Comparison of ENCODE assay signal across 10 mouse cellular contexts in genomic region chr9:113743291-113743690, GRCm38 (mm10). TPM values are rescaled to one million over a fixed set of nuclear protein-coding genes. Genes with fewer than 3 reads are reported as not detected.
DNase-seq lines count a peak whose midpoint lies in the region; ATAC-seq and TF ChIP-seq lines count a peak whose summit lies in the region.
"Had no signal": no experiment of that assay in that cellular context is flagged by ENCODE, and none has a peak within 500 bp of the region (broad histone marks: within the 10 kb centered on the region; RNA-seq: fewer than 3 reads in every experiment).

No protein-coding gene starts in this region.

- H3K79me2 ChIP-seq in CH12.LX (replicated peaks; ENCODE audit: control insufficient read depth, extremely low read depth, insufficient read depth, poor library complexity, severe bottlenecking): peaks cover 34% of the 10 kb centered on the region

- no peaks in the 10 kb centered on the region for H3K27me3 ChIP-seq in limb, embryonic 12.5 days
- no peaks in the 10 kb centered on the region for H3K27me3 ChIP-seq in limb, embryonic 10.5 days (ENCODE audit: low read depth, poor library complexity, severe bottlenecking)
- no peaks in the 10 kb centered on the region for H3K27me3 ChIP-seq in CH12.LX (replicated peaks)
- H3K27me3 ChIP-seq in limb, embryonic 14.5 days (ENCODE audit: control insufficient read depth, insufficient read depth, low read length): no peaks in the 10 kb centered on the region

- peak overlapping the region; percentile 78; the same call in 1 of the 2 replicates for H3K4me2 ChIP-seq in limb, embryonic 12.5 days
- peak overlapping the region; percentile 22; the same call in 1 of the 2 replicates for H3K4me2 ChIP-seq in CH12.LX (ENCODE audit: insufficient read depth, low read depth, poor library complexity, severe bottlenecking)
- 0 out of 2 replicates have a peak overlapping the region, but pooled peaks have one; percentile 93 for H3K4me2 ChIP-seq in limb, embryonic 14.5 days (replicated peaks; ENCODE audit: low read depth, low read length, severe bottlenecking)

- no peaks in the 10 kb centered on the region for H3K9me3 ChIP-seq in limb, embryonic 12.5 days
- no peaks in the 10 kb centered on the region for H3K9me3 ChIP-seq in limb, embryonic 10.5 days (replicated peaks)
- H3K9me3 ChIP-seq in CH12.LX (replicated peaks; ENCODE audit: low read length): no peaks in the 10 kb centered on the region
- no peaks in the 10 kb centered on the region for H3K9me3 ChIP-seq in limb, embryonic 14.5 days (ENCODE audit: control insufficient read depth, low read length)

- no peak overlapping the region for H3K4me3 ChIP-seq in limb, embryonic 12.5 days (replicated peaks)
- no peak overlapping the region for H3K4me3 ChIP-seq in limb, embryonic 10.5 days
- H3K4me3 ChIP-seq in CH12.LX (replicated peaks in 1 of 3; ENCODE audit: low read depth in 2 of 3, low read length in 2 of 3, poor library complexity in 1 of 3): no peak overlapping the region
- H3K4me3 ChIP-seq in limb, embryonic 14.5 days (replicated peaks; ENCODE audit: low read length): no peak overlapping the region

- TF ChIP-seq CTCF in CH12.LX (conservative IDR thresholded peaks at IDR 0.05 in 1 of 2, IDR thresholded peaks at IDR 0.05 in 1 of 2; ENCODE audit: low read depth in 2 of 2, low read length in 2 of 2): peak in 1 of 2 experiments; percentile 24; a peak in 2 of 4 replicates

- peak; percentile 8 for DNase-seq in embryo, embryonic 10 days (ENCODE audit: low spot score)
- no peak for DNase-seq in embryo, embryonic 10.5 days (ENCODE audit: low spot score)
- no peak for DNase-seq in limb, embryonic 10.5 days (ENCODE audit: low spot score)
- DNase-seq in CH12.LX (ENCODE audit: extremely low read depth): peak; percentile 30
- no peak for DNase-seq in limb, embryonic 14.5 days (ENCODE audit: low spot score)
- no peak for DNase-seq in spleen, postnatal 4 days (ENCODE audit: low spot score in 2 of 2)
- no peak for DNase-seq in cerebellum, adult 9-11 months
- DNase-seq: right cerebral cortex, postnatal 25 days had no signal

- H3K36me3 ChIP-seq in limb, embryonic 12.5 days: no peaks in the 10 kb centered on the region
- no peaks in the 10 kb centered on the region for H3K36me3 ChIP-seq in limb, embryonic 10.5 days
- H3K36me3 ChIP-seq in CH12.LX (replicated peaks in 1 of 2; ENCODE audit: control insufficient read depth in 1 of 2, insufficient read depth in 1 of 2, low read length in 1 of 2): peaks cover 0 to 15% of the 10 kb centered on the region in 2 experiments
- H3K36me3 ChIP-seq in limb, embryonic 14.5 days (ENCODE audit: control insufficient read depth, insufficient read depth, low read length): no peaks in the 10 kb centered on the region

- H3K27ac ChIP-seq in limb, embryonic 12.5 days: no peak overlapping the region
- H3K27ac ChIP-seq in limb, embryonic 10.5 days: no peak overlapping the region
- H3K27ac ChIP-seq in CH12.LX (ENCODE audit: insufficient read depth, low read depth): no peak overlapping the region
- H3K27ac ChIP-seq in limb, embryonic 14.5 days (replicated peaks; ENCODE audit: low read depth, low read length): no peak overlapping the region
- H3K27ac ChIP-seq: kidney, postnatal 0 days had no signal

- 71% methylated on average over 3 of the region's 3 CpGs for WGBS in limb, embryonic 12.5 days
- WGBS in limb, embryonic 10.5 days: 72% methylated on average over 3 of the region's 3 CpGs
- 59% methylated on average over 3 of the region's 3 CpGs for WGBS in limb, embryonic 14.5 days

- TF ChIP-seq EP300 in CH12.LX (IDR thresholded peaks at IDR 0.05; ENCODE audit: low read length): no peak

- no peak for ATAC-seq in limb, embryonic 12.5 days (ENCODE audit: insufficient number of reproducible peaks, insufficient read depth, low FRiP score, low TSS enrichment, low read depth)
- no peak for ATAC-seq in limb, embryonic 14.5 days (ENCODE audit: low FRiP score, low read depth)

- no peak overlapping the region for H3K9ac ChIP-seq in limb, embryonic 12.5 days (replicated peaks)
- no peak overlapping the region for H3K9ac ChIP-seq in CH12.LX (ENCODE audit: insufficient read depth, low read depth)
- no peak overlapping the region for H3K9ac ChIP-seq in limb, embryonic 14.5 days (ENCODE audit: low read depth, low read length, severe bottlenecking)

- in situ Hi-C loops in CH12.LX (cut with MboI; ENCODE audit: low pct_ligation_motif_present, low pct_unique_long_range_greater_than_20kb, low sequenced_read_pairs): loop anchor here (10.0 to 25.0 kb wide), 2 partner anchors 182 to 344 kb away; no protein-coding TSS in a partner anchor

- peaks cover 9% of the 10 kb centered on the region; the same call in 1 of the 2 replicates for H3K4me1 ChIP-seq in limb, embryonic 12.5 days (replicated peaks)
- H3K4me1 ChIP-seq in limb, embryonic 10.5 days: peaks cover 17% of the 10 kb centered on the region
- H3K4me1 ChIP-seq in CH12.LX (ENCODE audit: control insufficient read depth in 1 of 2, insufficient read depth in 2 of 2): peaks cover 11 to 40% of the 10 kb centered on the region in 2 experiments
- H3K4me1 ChIP-seq in limb, embryonic 14.5 days (ENCODE audit: control insufficient read depth, insufficient read depth, low read length): 0 out of 2 replicates have a peak, but pooled peaks cover 2% of the 10 kb centered on the region

- dilution Hi-C loops in CH12.LX (cut with MboI; ENCODE audit: extremely low pct_ligation_motif_present, extremely low pct_unique_long_range_greater_than_20kb, low sequenced_read_pairs): no loop called here

- TF ChIP-seq POLR2A in CH12.LX (IDR thresholded peaks at IDR 0.05; ENCODE audit: low read depth, low read length): no peak
- TF ChIP-seq POLR2A in limb, embryonic 14.5 days (IDR thresholded peaks at IDR 0.05; ENCODE audit: borderline replicate concordance, extremely low read depth, insufficient read depth, insufficient read length): no peak

- TF ChIP-seq RAD21 in CH12.LX (IDR thresholded peaks at IDR 0.05; ENCODE audit: low read depth, low read length): no peak; the same call in 1 of the 2 replicates

TF ChIP-seq in CH12.LX, 34 proteins besides CTCF, POLR2A, EP300 and RAD21:
- TF ChIP-seq MAFK (IDR thresholded peaks at IDR 0.05; ENCODE audit: insufficient replicate concordance, low read length) (no peak), MYC (IDR thresholded peaks at IDR 0.05; ENCODE audit: low read depth, low read length) (0 out of 2 replicates have a peak, but pooled peaks have one; percentile 13), HCFC1 (IDR thresholded peaks at IDR 0.05; ENCODE audit: low read depth, low read length) (no peak), RCOR1 (conservative IDR thresholded peaks at IDR 0.05; ENCODE audit: low read depth, low read length) (no peak), SIN3A (IDR thresholded peaks at IDR 0.05; ENCODE audit: low read length) (no peak; the same call in 1 of the 2 replicates), ZMIZ1 (IDR thresholded peaks at IDR 0.05; ENCODE audit: low read depth, low read length) (no peak), GABPA (IDR thresholded peaks at IDR 0.05; ENCODE audit: insufficient replicate concordance, low read depth, low read length) (no peak), POLR2AphosphoS2 (IDR thresholded peaks at IDR 0.05; ENCODE audit: low read depth, low read length) (no peak), ELF1 (IDR thresholded peaks at IDR 0.05; ENCODE audit: low read depth, low read length) (no peak)

RNA-seq across cellular contexts. Expression of gene Clasp2, which starts 2.0 kb away (rescaled TPM):
- 35.6 and 38.1 TPM in 2 replicates for polyA plus RNA-seq in limb, embryonic 12.5 days (2016; fragmentation: Nextera tagmentation; extraction: Ambion mirVana)
- 29.5 and 31.7 TPM in 2 replicates for polyA plus RNA-seq in limb, embryonic 10.5 days (2016; fragmentation: Nextera tagmentation; extraction: Ambion mirVana)
- total RNA-seq in CH12.LX (2012; rRNA removed) (29.8 and 32.4 TPM in 2 replicates), CH12.LX (2014; rRNA removed) (23.9 and 25.9 TPM in 2 replicates)
- 24.9 and 27.0 TPM in 2 replicates for polyA plus RNA-seq in CH12.LX (2012; ENCODE audit: insufficient read length, low read depth)
- 18.7 and 18.8 TPM in 2 replicates for polyA plus RNA-seq in limb, embryonic 14.5 days (2012; rRNA removed)
- 21.4 and 23.3 TPM in 2 replicates for polyA plus RNA-seq in limb, embryonic 14.5 days (2014; fragmentation: Nextera tagmentation; extraction: Ambion mirVana)

RNA-seq across cellular contexts. Expression of gene Pdcd6ip, which starts 35.2 kb away (rescaled TPM):
- polyA plus RNA-seq in limb, embryonic 12.5 days (2016; fragmentation: Nextera tagmentation; extraction: Ambion mirVana): 49.4 and 55.3 TPM in 2 replicates
- 58.8 and 59.2 TPM in 2 replicates for polyA plus RNA-seq in limb, embryonic 10.5 days (2016; fragmentation: Nextera tagmentation; extraction: Ambion mirVana)
- 29.4 and 29.5 TPM in 2 replicates for total RNA-seq in CH12.LX (2012; rRNA removed)
- 23.3 and 25.9 TPM in 2 replicates for total RNA-seq in CH12.LX (2014; rRNA removed)
- polyA plus RNA-seq in CH12.LX (2012; ENCODE audit: insufficient read length, low read depth): 75.3 and 75.6 TPM in 2 replicates
- 74.4 and 74.5 TPM in 2 replicates for polyA plus RNA-seq in limb, embryonic 14.5 days (2012; rRNA removed)
- 64.0 and 70.2 TPM in 2 replicates for polyA plus RNA-seq in limb, embryonic 14.5 days (2014; fragmentation: Nextera tagmentation; extraction: Ambion mirVana)

Comparison
In these comparisons a context has a peak if more than half of its experiments do, and no peak if none do; other contexts are left out.
1. DNase-seq: peak in embryo, embryonic 10 days (single experiment) and CH12.LX (single experiment); none in embryo, embryonic 10.5 days (single experiment), limb, embryonic 10.5 days (single experiment), limb, embryonic 14.5 days (single experiment), spleen, postnatal 4 days (0 of 2) and cerebellum, adult 9-11 months (single experiment).
2. H3K4me2 ChIP-seq: peak in every context shown above with its lines; median percentile 93 in limb, embryonic 14.5 days; 78 in limb, embryonic 12.5 days; 22 in CH12.LX.